Mouse (Mus musculus) left cerebral cortex, adult 6 months (tissue): ENCODE measurements around the gene Celf1. TPM values are rescaled to one million over a fixed set of nuclear protein-coding genes. Genes with fewer than 3 reads are reported as not detected.

Experiments used
- long read RNA-seq, 2 experiments: library from polyadenylated mRNA; unstranded; transcript quantifications; one replicate each; pipeline ENCODE4 v2.0.0; 2019 to 2020
- polyA plus RNA-seq: library from polyadenylated mRNA; unstranded; fragments of <200 nt; fragmentation: Nextera tagmentation; gene quantifications from 2 replicates; pipeline ENCODE4 v1.2.3, GENCODE M21; 2021

Celf1 gene
- 25.2 and 46.6 TPM in 2 replicates for polyA plus RNA-seq
- long read RNA-seq, experiment 1, full-length matches to known transcripts = 49 of 226 reads
- long read RNA-seq, experiment 1, partial matches to known transcripts = 58 of 226 reads
- long read RNA-seq, experiment 1, other reads (novel, unspliced or antisense) = 119 of 226 reads
- long read RNA-seq, experiment 2, full-length matches to known transcripts = 3 of 75 reads
- long read RNA-seq, experiment 2, partial matches to known transcripts = 55 of 75 reads
- long read RNA-seq, experiment 2, other reads (novel, unspliced or antisense) = 17 of 75 reads

GRCm38 (mm10) chr2:90940233-90941229 is at the start of gene Celf1:
Gene Celf1, plus strand, starts transcription at chr2:90940382.

GRCm38 (mm10) chr2:90904076-90904855 is 35.9 kb upstream of the Celf1 start, which contains the start of the genes Kbtbd4 and Ndufs3:
Gene Kbtbd4, plus strand, starts transcription at chr2:90904740.
Gene Ndufs3, minus strand, starts transcription at chr2:90904827.

DNA sequence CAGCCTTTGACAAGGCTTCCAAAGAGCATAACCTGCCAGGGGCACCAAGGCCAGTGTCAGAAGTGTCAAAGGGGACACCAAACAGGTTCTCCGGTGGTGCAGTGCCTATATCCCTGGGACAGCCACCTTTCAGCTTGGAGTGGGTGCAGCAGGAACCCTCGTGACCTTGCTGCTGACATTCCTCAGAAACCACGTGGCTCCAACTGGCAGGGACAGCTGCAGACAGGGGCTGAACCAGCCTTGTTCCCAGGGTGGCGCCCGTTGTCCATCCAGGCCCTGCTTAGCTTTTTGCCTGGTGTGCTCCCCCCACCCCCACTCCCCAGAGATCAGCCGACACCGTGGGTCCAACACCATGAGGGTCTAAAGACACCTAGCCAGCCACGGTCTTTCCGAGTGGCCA is 95.2 kb downstream of the Celf1 start, which contains the start of gene Rapsn:
Rapsn (plus strand) TSS at position 236 of the 400 bp plus-strand sequence.

DNA sequence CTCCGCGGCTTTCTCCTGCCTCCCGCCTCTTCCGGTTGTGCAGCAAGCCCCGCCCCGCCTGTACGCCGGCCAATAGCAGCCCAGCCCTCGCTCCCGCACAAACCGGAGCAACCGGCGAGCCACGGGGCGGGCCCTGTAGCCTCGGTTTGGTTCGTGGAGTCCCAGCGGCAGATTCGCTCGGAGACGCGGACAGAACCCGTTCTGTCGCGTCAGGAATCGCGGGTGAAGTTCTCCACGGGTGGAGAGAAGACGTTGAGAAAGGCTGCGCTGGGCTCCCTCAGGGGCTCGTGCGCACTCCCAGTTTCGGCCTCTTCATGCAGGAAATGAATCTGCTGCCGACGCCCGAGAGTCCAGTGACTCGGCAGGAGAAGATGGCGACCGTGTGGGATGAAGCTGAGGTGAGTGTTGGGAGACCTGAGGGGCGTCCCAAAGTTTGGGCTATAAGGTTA is 113.8 kb downstream of the Celf1 start, which contains the start of gene Psmc3:
Psmc3 (plus strand) TSS at position 76 of the 449 bp plus-strand sequence.

Other genes starting within 250 kb of the Celf1 start
- gene Fnbp4, start 195.0 kb upstream of the Celf1 start, polyA plus RNA-seq = 5.6 and 7.7 TPM in 2 replicates
- gene Agbl2, start 157.7 kb upstream of the Celf1 start, polyA plus RNA-seq = 1.1 TPM in 2 replicates
- gene Mtch2, start 93.2 kb upstream of the Celf1 start, polyA plus RNA-seq = 165 and 201 TPM in 2 replicates
- 33.7 and 450 TPM in 2 replicates for gene C1qtnf4, start 54.5 kb upstream of the Celf1 start, polyA plus RNA-seq
- gene Kbtbd4, start 35.6 kb upstream of the Celf1 start, polyA plus RNA-seq = 28.3 and 28.5 TPM in 2 replicates
- 436 and 504 TPM in 2 replicates for gene Ndufs3, start 35.6 kb upstream of the Celf1 start, polyA plus RNA-seq
- 2.5 and 3.7 TPM in 2 replicates for gene Rapsn, start 95.2 kb downstream of the Celf1 start, polyA plus RNA-seq
- gene Psmc3, start 113.6 kb downstream of the Celf1 start, polyA plus RNA-seq = 246 and 259 TPM in 2 replicates
- 7.8 and 16.0 TPM in 2 replicates for gene Slc39a13, start 130.0 kb downstream of the Celf1 start, polyA plus RNA-seq
- gene Spi1, start 142.0 kb downstream of the Celf1 start, polyA plus RNA-seq = 7.8 and 8.2 TPM in 2 replicates
- 0.05 TPM in 2 replicates for gene Mybpc3, start 177.8 kb downstream of the Celf1 start, polyA plus RNA-seq
- 32.3 and 41.7 TPM in 2 replicates for gene Madd, start 243.5 kb downstream of the Celf1 start, polyA plus RNA-seq